Mouse (Mus musculus) olfactory bulb, adult 2 months (tissue): Measurements from ENCODE around the gene Ptprc.

Experiments
- CTCF ChIP-seq: fragments of 200-500 bp; IDR thresholded peaks from 2 replicates; pipeline ENCODE4 v1.5.1; 2012; ENCODE audit warnings: low read depth, mild to moderate bottlenecking, low read length, moderate library complexity; ENCODE audit not compliant: insufficient read depth
- POLR2A ChIP-seq: fragments of 200-500 bp; IDR thresholded peaks from 2 replicates; pipeline ENCODE4 v1.6.1; 2012; ENCODE audit warnings: mild to moderate bottlenecking, low read depth, low read length, moderate library complexity; ENCODE audit not compliant: insufficient read depth

DNA sequence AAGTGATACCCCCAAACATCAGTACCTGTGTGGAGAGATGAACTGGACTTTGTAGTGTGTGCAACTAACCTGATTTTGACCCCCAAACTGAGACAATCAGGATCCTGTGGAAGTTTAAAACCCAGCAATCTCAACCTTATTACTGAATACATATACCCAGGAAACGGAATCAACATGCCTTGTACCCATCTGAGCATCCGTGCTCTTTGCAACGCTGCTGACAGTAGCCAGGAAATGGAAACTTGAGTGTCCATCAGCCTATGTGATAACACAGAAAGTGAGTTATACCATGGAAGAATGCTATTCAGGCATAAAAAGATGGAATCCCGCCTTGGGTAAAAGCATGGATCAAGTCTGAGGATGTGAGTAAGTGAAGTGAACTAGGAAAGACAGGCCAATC lies 34.7 kb downstream of the Ptprc start:
- TF ChIP-seq POLR2A (no peak), CTCF (no peak)
